Mouse (Mus musculus): ENCODE measurements at regions not wholly inside any gene's neighbourhood (a gene's known extent, or its start where the extent isn't known, plus 50 kb on each side); places are given as distances from the start of the nearest gene placed in this dataset.

DNA sequence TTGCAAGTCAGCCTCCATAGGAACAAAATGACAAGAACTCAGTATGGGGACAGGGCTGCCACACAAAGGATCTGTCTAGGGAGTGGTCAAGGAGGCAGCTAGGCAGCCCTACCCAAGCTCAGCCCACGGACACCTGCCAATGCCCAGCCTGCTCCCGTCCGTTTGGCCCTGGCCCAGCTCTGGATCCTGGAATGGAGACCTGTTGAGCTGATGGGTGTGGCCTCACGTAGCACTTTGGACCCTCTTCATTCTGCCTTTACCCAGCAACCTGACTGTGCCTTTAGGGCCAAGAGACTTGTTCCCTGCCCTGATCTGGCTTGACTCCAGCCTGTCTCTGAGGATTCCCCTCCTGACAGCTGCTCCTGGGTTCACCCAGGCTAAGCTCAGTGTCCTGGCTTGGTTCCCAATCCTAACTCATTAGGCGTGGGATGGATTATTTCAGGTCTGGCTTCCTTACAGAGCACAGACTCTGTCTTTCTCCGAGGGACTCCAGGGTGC is 50.5 kb upstream of the Msx1 start:
- TF ChIP-seq CTCF (IDR thresholded peaks at IDR 0.05; ENCODE audit: low read depth): no peak
- TF ChIP-seq EP300 (optimal IDR thresholded peaks at IDR 0.05): no peak

Measured in stomach, postnatal 0 days (tissue).